ENCODE assay signal across 8 mouse cellular contexts in genomic region chr4:95845981-95846617, GRCm38 (mm10).
DNase-seq lines count a peak whose midpoint lies in the region; ATAC-seq and TF ChIP-seq lines count a peak whose summit lies in the region.

No protein-coding gene starts in this region.

- intact Hi-C loops in left cerebral cortex, adult 2 months (cut with DNase I): no loop called here

- H3K27ac ChIP-seq in forebrain, embryonic 12.5 days: no peak overlapping the region
- no peak overlapping the region for H3K27ac ChIP-seq in forebrain, embryonic 16.5 days (ENCODE audit: low read length)
- H3K27ac ChIP-seq in embryonic facial prominence, embryonic 11.5 days (replicated peaks; ENCODE audit: low read depth, low read length): no peak overlapping the region; the same call in none of the 2 replicates
- no peak overlapping the region for H3K27ac ChIP-seq in left cerebral cortex, adult 2 months

- no peak overlapping the region for H3K4me3 ChIP-seq in forebrain, embryonic 12.5 days (replicated peaks)
- H3K4me3 ChIP-seq in forebrain, embryonic 16.5 days (replicated peaks; ENCODE audit: low read length): no peak overlapping the region
- H3K4me3 ChIP-seq in embryonic facial prominence, embryonic 11.5 days (ENCODE audit: low read depth, low read length): no peak overlapping the region
- no peak overlapping the region for H3K4me3 ChIP-seq in left cerebral cortex, adult 2 months

- H3K9ac ChIP-seq in forebrain, embryonic 12.5 days: no peak overlapping the region
- H3K9ac ChIP-seq in forebrain, embryonic 16.5 days (replicated peaks; ENCODE audit: low read depth, low read length): no peak overlapping the region
- H3K9ac ChIP-seq in embryonic facial prominence, embryonic 11.5 days (replicated peaks; ENCODE audit: low read length): no peak overlapping the region

- WGBS in forebrain, embryonic 12.5 days: 50% methylated on average over 6 of the region's 6 CpGs
- WGBS in forebrain, embryonic 16.5 days: 50% methylated on average over 6 of the region's 6 CpGs
- 37% methylated on average over 6 of the region's 6 CpGs for WGBS in embryonic facial prominence, embryonic 11.5 days

- H3K4me1 ChIP-seq in forebrain, embryonic 12.5 days: peaks cover 11% of the 10 kb centered on the region
- H3K4me1 ChIP-seq in forebrain, embryonic 16.5 days (replicated peaks; ENCODE audit: control insufficient read depth, insufficient read depth, low read length): peaks cover 5% of the 10 kb centered on the region; the same call in 1 of the 2 replicates
- no peaks in the 10 kb centered on the region for H3K4me1 ChIP-seq in embryonic facial prominence, embryonic 11.5 days (ENCODE audit: control insufficient read depth, insufficient read depth, low read length)

- ATAC-seq in forebrain, embryonic 12.5 days (ENCODE audit: low FRiP score): 0 out of 2 replicates have a peak, but pooled peaks have one; percentile 9
- no peak for ATAC-seq in forebrain, embryonic 16.5 days
- peak; percentile 59; the same call in 1 of the 2 replicates for ATAC-seq in embryonic facial prominence, embryonic 11.5 days (replicated peaks; ENCODE audit: insufficient number of reproducible peaks, low FRiP score, low TSS enrichment, low read depth)

- no peak for TF ChIP-seq CTCF in left cerebral cortex, adult 2 months (IDR thresholded peaks at IDR 0.05)

- DNase-seq in left cerebral cortex, adult 8-10 months (ENCODE audit: low spot score in 2 of 2): peak; percentile 5 to 10
- no peak for DNase-seq in left cerebral cortex, adult 18-20 months (ENCODE audit: low spot score in 2 of 2)
- peak; percentile 24 for DNase-seq in embryonic facial prominence, embryonic 11.5 days (ENCODE audit: low spot score)
- DNase-seq in lung, postnatal 25 days (ENCODE audit: low spot score): peak; percentile 37
- no peak for DNase-seq in right cerebral cortex, adult 2 months (ENCODE audit: low spot score in 2 of 2)
- DNase-seq in left cerebral cortex, adult 2 months (ENCODE audit: extremely low spot score in 1 of 2, low spot score in 2 of 2): no peak

- no peak overlapping the region for H3K4me2 ChIP-seq in forebrain, embryonic 12.5 days
- no peak overlapping the region for H3K4me2 ChIP-seq in forebrain, embryonic 16.5 days (ENCODE audit: low read length)
- H3K4me2 ChIP-seq in embryonic facial prominence, embryonic 11.5 days (ENCODE audit: low read depth, low read length): no peak overlapping the region

- no peaks in the 10 kb centered on the region for H3K9me3 ChIP-seq in forebrain, embryonic 12.5 days
- no peaks in the 10 kb centered on the region for H3K9me3 ChIP-seq in forebrain, embryonic 16.5 days (ENCODE audit: control insufficient read depth, low read length)
- no peaks in the 10 kb centered on the region for H3K9me3 ChIP-seq in embryonic facial prominence, embryonic 11.5 days (replicated peaks; ENCODE audit: control insufficient read depth, low read length)

- H3K27me3 ChIP-seq in forebrain, embryonic 12.5 days: no peaks in the 10 kb centered on the region
- no peaks in the 10 kb centered on the region for H3K27me3 ChIP-seq in forebrain, embryonic 16.5 days (replicated peaks; ENCODE audit: control insufficient read depth, insufficient read depth, low read length)
- no peaks in the 10 kb centered on the region for H3K27me3 ChIP-seq in embryonic facial prominence, embryonic 11.5 days (ENCODE audit: control insufficient read depth, insufficient read depth, low read length)

- H3K36me3 ChIP-seq in forebrain, embryonic 12.5 days (replicated peaks): no peaks in the 10 kb centered on the region
- H3K36me3 ChIP-seq in forebrain, embryonic 16.5 days (ENCODE audit: control insufficient read depth, insufficient read depth): no peaks in the 10 kb centered on the region
- no peaks in the 10 kb centered on the region for H3K36me3 ChIP-seq in embryonic facial prominence, embryonic 11.5 days (replicated peaks; ENCODE audit: control insufficient read depth, insufficient read depth, low read depth, low read length)

Comparison
In these comparisons a context has a peak if more than half of its experiments do, and no peak if none do; other contexts are left out.
1. DNase-seq: peak in left cerebral cortex, adult 8-10 months (2 of 2), embryonic facial prominence, embryonic 11.5 days (single experiment) and lung, postnatal 25 days (single experiment); none in left cerebral cortex, adult 18-20 months (0 of 2), right cerebral cortex, adult 2 months (0 of 2) and left cerebral cortex, adult 2 months (0 of 2).